Mouse (Mus musculus) yolk sac, embryonic 10.5 days (tissue): Measurements from ENCODE around the gene Nap1l4.

ENCODE experiments used
- DNase-seq: peaks from one replicate; pipeline ENCODE4 v3.0.0-alpha.2; 2017; ENCODE audit warnings: low spot score

Gene Nap1l4

DNA sequence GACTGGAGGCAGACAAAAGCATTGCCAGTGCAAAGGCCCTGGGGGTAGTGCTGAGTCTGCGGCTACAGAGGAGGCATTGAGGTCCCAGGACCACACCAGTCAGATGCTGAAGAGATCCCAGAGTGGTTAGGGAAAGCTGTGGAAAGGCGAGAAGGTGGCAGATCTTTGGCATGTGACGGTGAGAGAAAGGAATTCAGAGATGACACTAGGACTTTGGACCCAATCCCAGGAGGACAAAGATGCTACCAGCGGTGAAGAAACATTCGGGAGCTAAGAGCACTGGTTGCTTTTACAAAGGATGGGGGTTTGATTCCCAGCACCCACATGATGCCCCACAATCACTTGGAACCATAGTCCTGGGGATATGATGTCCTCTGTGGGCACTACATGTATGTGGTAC lies 71.1 kb downstream of the Nap1l4 start:
- no peak for DNase-seq

DNA sequence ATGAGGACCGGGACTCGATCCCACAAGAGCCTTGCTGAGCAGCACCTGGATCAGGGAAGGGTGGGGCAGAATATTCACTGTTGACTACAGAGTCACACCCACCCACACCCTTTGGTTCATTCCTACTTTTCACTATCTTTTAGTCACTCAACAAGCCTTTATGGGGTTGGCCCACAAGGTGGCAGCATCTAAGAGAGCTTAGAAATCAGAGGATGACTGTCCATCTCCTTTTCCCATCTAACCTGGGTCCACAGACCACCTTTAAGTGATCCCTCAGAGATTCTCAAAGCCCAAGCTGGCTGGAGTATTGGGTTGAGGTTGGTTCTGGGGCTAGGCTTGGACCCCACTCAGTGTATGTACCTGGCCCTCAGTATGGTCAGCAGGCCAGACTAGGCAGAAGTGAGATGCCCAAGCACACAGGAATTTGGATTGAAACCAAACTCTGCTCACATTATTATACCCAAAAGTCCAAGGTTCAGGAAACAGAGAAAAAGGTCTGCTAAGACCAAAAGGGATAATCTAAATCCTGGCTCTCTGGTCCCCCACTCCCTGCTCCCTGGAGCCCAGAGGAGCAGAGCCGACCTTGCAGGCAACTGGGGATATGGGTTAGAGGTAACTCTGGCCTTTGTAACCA lies 72.1 kb downstream of the Nap1l4 start:
- no peak for DNase-seq

- DNase-seq, result peak; percentile 69
Observed at GRCm38 (mm10) chr7:143475876-143476275, 73.0 kb downstream of the Nap1l4 start.

GRCm38 (mm10) chr7:143474811-143475210 lies 74.1 kb downstream of the Nap1l4 start:
- DNase-seq, result peak; percentile 77

DNA sequence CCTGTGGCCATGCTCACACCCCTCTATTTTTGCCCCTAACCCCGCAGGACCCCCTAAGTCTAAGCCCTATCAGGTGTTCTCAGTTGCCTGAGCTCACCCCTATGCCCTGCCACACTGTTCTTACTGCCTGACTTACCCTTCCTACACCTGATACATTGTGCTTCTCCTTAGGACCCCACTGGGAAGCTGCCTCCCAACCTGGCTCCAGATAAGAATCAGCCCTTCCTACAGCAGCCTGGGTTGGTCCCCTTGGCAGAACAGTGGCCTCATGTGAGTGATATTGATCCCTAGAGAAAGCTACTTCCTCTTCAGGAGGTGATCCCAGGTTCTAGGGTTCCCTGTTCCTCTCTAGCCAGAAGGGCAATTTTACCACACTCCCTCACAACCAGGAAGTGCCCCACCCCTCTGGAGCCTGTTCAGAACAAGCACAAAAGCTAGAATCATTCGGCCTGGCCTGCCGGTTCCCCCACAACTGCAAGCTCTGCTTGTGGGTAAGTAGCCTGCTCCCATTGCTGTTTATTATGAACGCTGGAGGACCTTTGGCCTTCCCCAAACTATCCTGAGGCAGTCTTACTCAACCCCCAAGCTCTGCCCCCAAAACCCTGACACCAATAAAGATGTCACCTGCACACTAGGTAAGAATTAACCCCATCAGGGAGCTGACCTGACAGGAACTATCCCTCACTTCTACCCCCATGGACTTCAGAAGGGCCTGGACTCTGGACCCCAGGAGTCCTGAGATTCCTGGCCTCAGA lies 75.4 kb downstream of the Nap1l4 start, which contains the start of gene Slc22a18:
Slc22a18 (plus strand) TSS at position 390 of the 755 bp plus-strand sequence.
- DNase-seq, result no peak

DNA sequence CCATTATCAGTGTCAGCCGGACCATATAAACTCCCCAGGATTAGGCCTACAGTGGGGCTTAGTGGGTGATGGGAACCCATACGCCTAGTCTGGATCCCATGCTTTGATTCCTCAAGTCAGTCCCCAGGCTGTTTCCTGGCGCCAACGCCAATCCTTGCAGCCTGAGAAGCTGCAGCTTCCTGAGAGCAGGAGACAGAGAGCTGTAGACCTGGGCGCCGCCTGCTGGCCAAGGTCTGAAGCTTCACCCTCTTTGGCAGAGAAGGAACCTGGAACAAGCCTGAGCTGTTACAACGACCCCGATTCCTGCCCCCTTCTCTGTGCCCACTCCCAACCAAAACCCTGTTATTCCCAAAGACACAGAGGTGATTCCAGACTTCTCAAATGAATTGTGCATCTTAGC lies 79.0 kb downstream of the Nap1l4 start:
- no peak for DNase-seq

- no peak for DNase-seq
Observed at GRCm38 (mm10) chr7:143467714-143468113, 81.2 kb downstream of the Nap1l4 start.

DNA sequence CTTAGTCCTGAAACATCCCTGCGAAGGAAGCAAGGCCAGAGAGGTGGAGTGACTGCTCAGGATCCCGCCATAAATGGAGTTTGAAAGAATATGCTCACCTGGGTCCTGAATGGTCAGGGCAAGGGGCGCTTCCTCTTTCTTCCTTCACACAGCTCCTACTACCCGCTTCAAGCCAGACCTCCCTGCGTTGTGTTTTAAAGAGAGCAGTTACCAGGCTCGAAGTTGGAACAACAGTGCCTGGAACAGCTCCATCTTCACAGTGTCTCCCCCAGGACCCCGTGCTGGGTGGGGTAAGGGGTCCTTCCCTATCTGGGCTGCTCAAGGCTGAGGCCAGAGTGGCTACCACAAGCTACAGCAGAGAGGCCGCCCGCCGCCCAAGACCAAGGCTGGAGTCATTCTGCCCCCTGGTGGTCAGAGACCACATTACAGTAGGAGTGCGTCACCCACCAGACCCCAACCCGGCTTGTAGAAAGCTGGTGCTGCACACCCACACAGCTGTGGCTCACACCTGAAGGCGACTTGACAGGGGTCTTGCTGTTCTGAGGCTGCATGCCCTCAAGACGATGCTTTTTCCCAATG lies 82.7 kb downstream of the Nap1l4 start:
- peak; percentile 72 for DNase-seq

DNA sequence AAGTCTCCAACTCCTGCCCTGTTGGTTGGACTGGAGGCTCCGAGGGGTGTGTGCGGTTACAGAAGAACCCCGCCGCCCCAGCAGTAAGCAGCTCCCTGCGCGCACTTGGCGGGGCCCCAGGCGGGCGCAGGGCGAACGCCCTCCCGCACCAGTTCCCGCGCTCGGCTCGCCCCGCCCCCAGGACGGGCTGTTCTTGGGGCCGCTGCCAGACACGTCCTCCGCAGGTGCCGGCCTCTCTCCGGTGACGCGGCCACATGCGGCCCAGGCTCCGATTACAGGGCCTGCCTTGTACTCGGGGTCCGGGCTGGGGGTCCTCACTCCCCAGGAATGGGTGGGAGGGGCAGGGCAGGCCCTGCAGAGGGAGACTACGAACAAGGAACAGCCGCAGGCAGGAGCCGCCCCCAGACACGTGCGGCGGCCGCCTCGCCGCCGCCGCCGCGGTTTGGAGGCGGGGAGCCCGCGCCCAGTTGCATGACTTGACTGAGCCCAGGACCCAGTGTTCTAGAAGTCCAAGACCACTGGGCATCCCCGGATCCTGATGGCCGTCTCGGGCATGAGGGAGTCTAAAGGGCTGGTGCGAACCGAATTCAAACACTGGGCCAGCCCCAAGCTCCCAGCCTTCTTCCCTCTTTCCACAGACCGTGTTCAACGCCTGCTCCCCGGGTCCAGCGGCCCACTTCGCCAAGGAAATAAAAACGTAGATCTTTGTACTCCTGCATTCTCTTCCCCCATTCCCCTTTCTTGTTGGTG lies 83.9 kb downstream of the Nap1l4 start:
- DNase-seq, result peak; percentile 75

- peak; percentile 70 for DNase-seq
Observed at GRCm38 (mm10) chr7:143463865-143464415, 85.0 kb downstream of the Nap1l4 start.
